Mouse (Mus musculus) heart, adult 2 months (tissue): ENCODE results near the gene Anks1. TPM values are rescaled to one million over a fixed set of nuclear protein-coding genes. Genes with fewer than 3 reads are reported as not detected.

Source experiments
- DNase-seq, 2 experiments: peaks; one replicate each; pipeline ENCODE4 v3.0.0; 2021
- H3K27ac ChIP-seq: fragments of 200-600 bp; 2 replicates; pipeline ENCODE4 v1.8.1; 2022
- H3K27me3 ChIP-seq: fragments of 200-500 bp; 2 replicates; pipeline ENCODE4 v1.6.1; 2012; ENCODE audit warnings: mild to moderate bottlenecking, low read length, inconsistent platforms, mixed read lengths; ENCODE audit not compliant: control insufficient read depth, insufficient read depth
- H3K36me3 ChIP-seq: fragments of 200-500 bp; 2 replicates; pipeline ENCODE4 v1.6.1; 2012; ENCODE audit warnings: low read length, inconsistent platforms; ENCODE audit not compliant: control insufficient read depth, insufficient read depth
- H3K4me1 ChIP-seq: fragments of 200-500 bp; 2 replicates; pipeline ENCODE4 v1.6.1; 2011; ENCODE audit warnings: low read length; ENCODE audit not compliant: control insufficient read depth, insufficient read depth
- H3K4me3 ChIP-seq: fragments of 200-600 bp; 2 replicates; pipeline ENCODE4 v1.8.1; 2022
- H3K79me2 ChIP-seq: fragments of 200-500 bp; replicated peaks from 2 replicates; pipeline ENCODE4 v1.6.1; 2012; ENCODE audit warnings: mild to moderate bottlenecking, inconsistent platforms, low read length, moderate library complexity, mixed read lengths; ENCODE audit not compliant: control insufficient read depth, insufficient read depth
- H3K9ac ChIP-seq: fragments of 200-500 bp; 2 replicates; pipeline ENCODE4 v1.6.1; 2012; ENCODE audit warnings: low read depth, mild to moderate bottlenecking, control low read depth, inconsistent platforms, low read length, mixed read lengths
- CTCF ChIP-seq: fragments of 200-600 bp; IDR thresholded peaks from 2 replicates; pipeline ENCODE4 v1.8.1; 2022; ENCODE audit warnings: antibody characterized with exemption, mild to moderate bottlenecking, moderate library complexity
- EP300 ChIP-seq: fragments of 200-500 bp; IDR thresholded peaks from 2 replicates; pipeline ENCODE4 v1.6.1; 2011; ENCODE audit warnings: low read depth, low read length, control low read depth; ENCODE audit not compliant: insufficient read depth
- POLR2A ChIP-seq: fragments of 200-500 bp; IDR thresholded peaks from 2 replicates; pipeline ENCODE4 v1.6.1; 2011; ENCODE audit warnings: mild to moderate bottlenecking, low read depth, low read length, control low read depth; ENCODE audit not compliant: insufficient read depth
- WGBS: fragments of 180-500 bp; shearing (Covaris S2); methylation state at CpG from one replicate; pipeline ENCODE4 v1.1.7; 2018; 5-methylcytosine and 5-hydroxymethylcytosine counted together
- intact Hi-C: fragments of 180-260 bp; cut with DNase I; formaldehyde crosslinking; loops from one replicate; pipeline ENCODE4 v1.15.1; 2025
- polyA plus RNA-seq: library from polyadenylated mRNA; depleted of rRNA; stranded (reverse); fragments of >200 nt; gene quantifications from 2 replicates; pipeline ENCODE4 v1.2.3, GENCODE M21; 2012
- total RNA-seq, 2 experiments: library from RNA; stranded (reverse); gene quantifications; 2 replicates each; pipeline ENCODE4 v1.2.3; 2021

Gene Anks1
- total and polyA plus RNA-seq, 3 experiments = 51.6 to 76.4 (median 64.4) TPM

- H3K27me3 ChIP-seq = no peaks in the 10 kb centered on the region
- H3K9ac ChIP-seq = no peak overlapping the region
- no peaks in the 10 kb centered on the region for H3K79me2 ChIP-seq
- 87% methylated on average over 4 of the region's 4 CpGs for WGBS
- no peak for DNase-seq
- no peaks in the 10 kb centered on the region for H3K36me3 ChIP-seq
- no peaks in the 10 kb centered on the region for H3K4me1 ChIP-seq
- peak overlapping the region; percentile 17 for H3K27ac ChIP-seq
- intact Hi-C loops = no loop called here
- TF ChIP-seq EP300 = no peak
- TF ChIP-seq CTCF = no peak
- TF ChIP-seq POLR2A = no peak
- no peak overlapping the region for H3K4me3 ChIP-seq
These were observed 91.3 kb downstream of the Anks1 start for GRCm38 (mm10) chr17:28000389-28000788.

DNA sequence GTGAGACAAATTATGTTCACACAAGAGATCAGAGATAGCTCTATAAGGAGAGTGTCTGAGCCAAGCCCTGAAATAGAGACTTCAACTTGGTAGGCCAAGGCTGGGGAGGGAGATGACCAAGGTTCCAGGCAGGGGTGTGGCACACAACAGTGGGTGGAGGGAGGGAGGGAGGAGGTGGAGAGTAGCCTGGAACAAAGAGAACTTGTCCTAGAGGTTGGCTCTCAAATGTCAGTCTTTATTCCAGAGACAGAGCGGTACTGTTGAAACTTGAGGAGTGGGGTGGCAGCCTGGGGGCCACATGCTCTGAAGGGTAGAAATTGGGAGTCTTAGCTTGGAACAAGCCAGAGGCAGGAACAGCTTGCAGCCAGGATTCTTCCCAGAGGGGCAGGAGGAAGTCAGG lies 91.7 kb downstream of the Anks1 start:
- intact Hi-C loops = no loop called here
- WGBS = 77% methylated on average over 1 of the region's 1 CpGs
- Histone ChIP-seq H3K4me3 (no peak overlapping the region), H3K79me2 (no peaks in the 10 kb centered on the region), H3K27ac (no peak overlapping the region), H3K36me3 (no peaks in the 10 kb centered on the region), H3K27me3 (no peaks in the 10 kb centered on the region), H3K4me1 (0 out of 2 replicates have a peak, but pooled peaks cover under 1% of the 10 kb centered on the region), H3K9ac (no peak overlapping the region)
- no peak for DNase-seq
- TF ChIP-seq CTCF (no peak), POLR2A (no peak), EP300 (no peak)

DNA sequence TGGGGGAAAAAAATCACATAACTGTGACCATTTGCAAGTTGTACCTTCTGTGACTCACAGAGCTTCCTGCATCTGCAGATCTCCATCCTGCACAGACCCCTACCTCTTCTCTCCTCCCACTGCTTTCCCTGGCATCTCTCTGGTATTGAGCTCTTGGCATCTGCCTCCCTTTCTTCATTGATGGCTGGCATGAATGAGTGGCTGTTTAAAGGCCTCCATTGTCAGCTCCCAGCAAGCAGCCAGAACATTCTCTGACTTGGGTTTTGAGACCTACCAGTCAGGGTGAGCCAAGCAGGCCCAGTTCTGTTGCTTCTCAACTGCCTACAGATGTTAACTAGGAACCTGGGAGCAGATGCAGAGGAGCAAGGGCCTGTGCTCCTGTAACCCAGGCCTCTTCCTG lies 96.3 kb downstream of the Anks1 start:
- Histone ChIP-seq H3K79me2 (peaks cover 3% of the 10 kb centered on the region; the same call in 1 of the 2 replicates), H3K36me3 (no peaks in the 10 kb centered on the region), H3K27me3 (no peaks in the 10 kb centered on the region), H3K9ac (no peak overlapping the region), H3K4me1 (peaks cover 16% of the 10 kb centered on the region), H3K27ac (peak overlapping the region; percentile 98; the same call in 1 of the 2 replicates), H3K4me3 (no peak overlapping the region)
- TF ChIP-seq POLR2A (no peak), EP300 (no peak), CTCF (no peak)
- intact Hi-C loops = loop anchor here (5.0 kb wide), 2 partner anchors 37 to 172 kb away; partner anchors contain the start of gene Zfp523
- DNase-seq = no peak

- Histone ChIP-seq H3K9ac (peak overlapping the region; percentile 42; the same call in 1 of the 2 replicates), H3K27ac (peak overlapping the region; percentile 98), H3K27me3 (no peaks in the 10 kb centered on the region), H3K36me3 (no peaks in the 10 kb centered on the region), H3K79me2 (peaks cover 9% of the 10 kb centered on the region; the same call in 1 of the 2 replicates), H3K4me1 (peaks cover 24% of the 10 kb centered on the region), H3K4me3 (no peak overlapping the region)
- 58% methylated on average over 8 of the region's 8 CpGs for WGBS
- DNase-seq = no peak
- intact Hi-C loops = loop anchor here (5.0 kb wide), 2 partner anchors 36 to 171 kb away; partner anchors contain the start of gene Zfp523
- peak; percentile 36 for TF ChIP-seq CTCF
- no peak for TF ChIP-seq POLR2A
- 0 out of 2 replicates have a peak, but pooled peaks have one; percentile 15 for TF ChIP-seq EP300
These were observed 97.1 kb downstream of the Anks1 start for GRCm38 (mm10) chr17:28006208-28006607.

- H3K27ac ChIP-seq = peak overlapping the region; percentile 98
- no peaks in the 10 kb centered on the region for H3K27me3 ChIP-seq
- intact Hi-C loops = loop anchor here (5.0 kb wide), 2 partner anchors 36 to 171 kb away; partner anchors contain the start of gene Zfp523
- H3K79me2 ChIP-seq = peaks cover 9% of the 10 kb centered on the region; the same call in 1 of the 2 replicates
- H3K9ac ChIP-seq = peak overlapping the region; percentile 42
- H3K4me1 ChIP-seq = peaks cover 27% of the 10 kb centered on the region
- TF ChIP-seq CTCF (no peak), EP300 (no peak), POLR2A (no peak)
- no peak for DNase-seq
- 33% methylated on average over 5 of the region's 5 CpGs for WGBS
- no peaks in the 10 kb centered on the region for H3K36me3 ChIP-seq
- H3K4me3 ChIP-seq = peak overlapping the region; percentile 58
These were observed 97.5 kb downstream of the Anks1 start for GRCm38 (mm10) chr17:28006611-28007010.

DNA sequence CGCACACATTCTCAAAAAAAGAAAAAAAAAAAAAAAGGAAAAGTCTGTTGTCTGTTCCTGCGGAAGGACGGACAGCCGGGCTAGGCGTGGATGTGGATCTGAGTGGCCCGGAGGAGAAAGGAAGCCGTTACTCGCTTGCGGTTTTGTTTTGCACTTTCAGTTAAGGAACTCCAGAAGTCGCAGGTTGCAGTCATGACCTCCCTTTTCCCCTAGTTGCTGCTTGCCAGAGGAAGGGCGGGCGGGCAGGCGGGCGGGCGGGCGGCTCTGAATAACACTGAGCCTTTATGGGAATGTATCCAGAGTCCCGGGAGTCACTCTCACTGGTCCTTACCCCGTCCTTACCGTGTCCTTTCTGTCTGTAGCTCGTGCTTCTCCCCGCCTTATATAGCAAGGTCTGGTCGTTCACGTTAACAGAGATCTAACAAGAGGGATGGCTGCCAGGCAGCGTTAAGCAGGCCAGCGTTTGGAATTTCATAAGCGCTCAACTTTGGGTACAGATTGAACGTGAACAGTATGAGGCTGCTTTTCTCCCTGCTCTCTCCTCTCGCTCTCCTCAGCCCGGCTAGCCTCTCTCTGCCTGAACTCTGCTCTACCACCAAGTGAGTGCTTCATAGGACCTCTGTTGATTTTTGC lies 98.2 kb downstream of the Anks1 start:
- WGBS = under 1% methylated on average over 29 of the region's 29 CpGs
- Histone ChIP-seq H3K79me2 (peaks cover 9% of the 10 kb centered on the region; the same call in 1 of the 2 replicates), H3K36me3 (peaks cover 4% of the 10 kb centered on the region), H3K4me1 (peaks cover 33% of the 10 kb centered on the region), H3K9ac (peak overlapping the region; percentile 89), H3K27ac (peak overlapping the region; percentile 98), H3K4me3 (peak overlapping the region; percentile 58), H3K27me3 (no peaks in the 10 kb centered on the region)
- intact Hi-C loops = loop anchor here (5.0 kb wide), 2 partner anchors 35 to 170 kb away; partner anchors contain the start of gene Zfp523
- DNase-seq = peak in 1 of 2 experiments; percentile 87
- TF ChIP-seq CTCF (no peak), EP300 (peak; percentile 65; the same call in 1 of the 2 replicates), POLR2A (peak; percentile 72)
